Mouse (Mus musculus) retina, postnatal 7 days (tissue): ENCODE results near the gene Dagla.

ENCODE experiments used
- DNase-seq: peaks from one replicate; pipeline ENCODE4 v3.0.0-alpha.2; 2012; ENCODE audit warnings: low read depth, low spot score

The Dagla gene

GRCm38 (mm10) chr19:10239975-10240653, 64.6 kb downstream of the Dagla start:
- no peak for DNase-seq

GRCm38 (mm10) chr19:10239419-10239818, 65.3 kb downstream of the Dagla start:
- DNase-seq = no peak

- no peak for DNase-seq
Observed at GRCm38 (mm10) chr19:10238477-10238876, 66.2 kb downstream of the Dagla start.

GRCm38 (mm10) chr19:10235784-10236565, 68.7 kb downstream of the Dagla start:
- DNase-seq = no peak

GRCm38 (mm10) chr19:10232327-10233017, 72.2 kb downstream of the Dagla start:
- DNase-seq = no peak

- DNase-seq = no peak
Observed at GRCm38 (mm10) chr19:10231871-10232270, 72.8 kb downstream of the Dagla start.

- DNase-seq = no peak
Observed at GRCm38 (mm10) chr19:10231016-10231415, 73.7 kb downstream of the Dagla start.

GRCm38 (mm10) chr19:10225767-10226166, 78.9 kb downstream of the Dagla start:
- no peak for DNase-seq

GRCm38 (mm10) chr19:10224637-10225453, 79.8 kb downstream of the Dagla start:
- DNase-seq = no peak

GRCm38 (mm10) chr19:10223561-10223960, 81.1 kb downstream of the Dagla start:
- no peak for DNase-seq

- DNase-seq = no peak
Observed at GRCm38 (mm10) chr19:10222656-10223055, 82.0 kb downstream of the Dagla start.

- DNase-seq = no peak
Observed at GRCm38 (mm10) chr19:10221585-10221984, 83.1 kb downstream of the Dagla start.

GRCm38 (mm10) chr19:10219593-10219992, 85.1 kb downstream of the Dagla start:
- DNase-seq = no peak

GRCm38 (mm10) chr19:10219108-10219507, 85.6 kb downstream of the Dagla start:
- peak; percentile 41 for DNase-seq

- no peak for DNase-seq
Observed at GRCm38 (mm10) chr19:10216101-10216500, 88.6 kb downstream of the Dagla start.

- DNase-seq = no peak
Observed at GRCm38 (mm10) chr19:10213796-10214471, 90.7 kb downstream of the Dagla start.

- DNase-seq = no peak
Observed at GRCm38 (mm10) chr19:10210885-10211284, 93.8 kb downstream of the Dagla start.

- DNase-seq = no peak
Observed at GRCm38 (mm10) chr19:10208851-10209250, 95.8 kb downstream of the Dagla start.

- no peak for DNase-seq
Observed at GRCm38 (mm10) chr19:10205051-10205450, 99.6 kb downstream of the Dagla start.

GRCm38 (mm10) chr19:10204616-10205001, 100.1 kb downstream of the Dagla start:
- DNase-seq = no peak
